Mouse (Mus musculus) cerebellum, postnatal 10 days (tissue): ENCODE measurements at regions not wholly inside any gene's neighbourhood (a gene's known extent, or its start where the extent isn't known, plus 50 kb on each side); places are given as distances from the start of the nearest gene placed in this dataset.

Source experiments
- DNase-seq, 2 experiments: peaks; one replicate each; pipeline ENCODE4 v3.0.0; 2021; ENCODE audit warnings: mixed read lengths in 2 of 2

- DNase-seq: peak in 1 of 2 experiments; percentile 1
These were observed 231.0 kb upstream of the Slc7a12 start for GRCm38 (mm10) chr3:14249458-14249857.
